Mouse (Mus musculus) megakaryocyte, embryonic 14.5 days (primary cell): ENCODE data around the gene Mtus2.

Experiments
- FLI1 ChIP-seq: IDR thresholded peaks from 2 replicates; pipeline ENCODE4 v1.6.1; 2012; ENCODE audit warnings: low read length, inconsistent platforms, mixed read lengths
- GATA1 ChIP-seq: IDR thresholded peaks from 3 replicates; pipeline ENCODE4 v1.6.1; 2012; ENCODE audit warnings: mixed read lengths, low read length, inconsistent platforms, borderline replicate concordance

GRCm38 (mm10) chr5:147945000-147945666, 12.0 kb upstream of the Mtus2 start:
- TF ChIP-seq FLI1 (no peak), GATA1 (no peak)
